Mouse (Mus musculus): ENCODE results near the gene Ube2q2.
"Not testable (repeated sequence)": the region's sequence is repeated elsewhere in the genome, so short reads cannot be mapped to it uniquely, and the experiment has no call there.

Gene Ube2q2

GRCm38 (mm10) chr9:55148854-55149498 lies at the start of gene Ube2q2:
TSS of gene Ube2q2 (plus strand) at chr9:55148854.
- DNase-seq (ENCODE audit: low spot score), result peak; percentile 84

GRCm38 (mm10) chr9:55101117-55101516 lies 47.5 kb upstream of the Ube2q2 start:
- DNase-seq (ENCODE audit: low spot score), result no peak

- no peak for DNase-seq (ENCODE audit: low spot score)
Observed at GRCm38 (mm10) chr9:55102186-55102835, 46.3 kb upstream of the Ube2q2 start.

- DNase-seq (ENCODE audit: low spot score), result no peak
Observed at GRCm38 (mm10) chr9:55102931-55103630, 45.6 kb upstream of the Ube2q2 start.

GRCm38 (mm10) chr9:55110059-55110834 lies 38.4 kb upstream of the Ube2q2 start:
- DNase-seq (ENCODE audit: low spot score), result peak; percentile 88

GRCm38 (mm10) chr9:55110835-55111217 lies 37.8 kb upstream of the Ube2q2 start:
- DNase-seq (ENCODE audit: low spot score), result not testable (repeated sequence)

GRCm38 (mm10) chr9:55114752-55115151 lies 33.9 kb upstream of the Ube2q2 start:
- DNase-seq (ENCODE audit: low spot score), result no peak

- no peak for DNase-seq (ENCODE audit: low spot score)
Observed at GRCm38 (mm10) chr9:55117293-55118055, 31.2 kb upstream of the Ube2q2 start.

GRCm38 (mm10) chr9:55122586-55122985 lies 26.1 kb upstream of the Ube2q2 start:
- no peak for DNase-seq (ENCODE audit: low spot score)

- no peak for DNase-seq (ENCODE audit: low spot score)
Observed at GRCm38 (mm10) chr9:55125735-55126134, 22.9 kb upstream of the Ube2q2 start.

- DNase-seq (ENCODE audit: low spot score), result no peak
Observed at GRCm38 (mm10) chr9:55126295-55126694, 22.4 kb upstream of the Ube2q2 start.

- no peak for DNase-seq (ENCODE audit: low spot score)
Observed at GRCm38 (mm10) chr9:55131851-55132250, 16.8 kb upstream of the Ube2q2 start.

GRCm38 (mm10) chr9:55136576-55136975 lies 12.1 kb upstream of the Ube2q2 start:
- DNase-seq (ENCODE audit: low spot score), result no peak

GRCm38 (mm10) chr9:55137112-55137511 lies 11.5 kb upstream of the Ube2q2 start:
- DNase-seq (ENCODE audit: low spot score), result no peak

GRCm38 (mm10) chr9:55139958-55140357 lies 8.7 kb upstream of the Ube2q2 start:
- DNase-seq (ENCODE audit: low spot score), result no peak

- peak; percentile 69 for DNase-seq (ENCODE audit: low spot score)
Observed at GRCm38 (mm10) chr9:55149499-55150278, 1.0 kb downstream of the Ube2q2 start.

- no peak for DNase-seq (ENCODE audit: low spot score)
Observed at GRCm38 (mm10) chr9:55150279-55150726, 1.6 kb downstream of the Ube2q2 start.

- peak; percentile 69 for DNase-seq (ENCODE audit: low spot score)
Observed at GRCm38 (mm10) chr9:55151096-55151495, 2.4 kb downstream of the Ube2q2 start.

- no peak for DNase-seq (ENCODE audit: low spot score)
Observed at GRCm38 (mm10) chr9:55152935-55153334, 4.3 kb downstream of the Ube2q2 start.

- DNase-seq (ENCODE audit: low spot score), result no peak
Observed at GRCm38 (mm10) chr9:55170655-55171412, 22.2 kb downstream of the Ube2q2 start.

Measured in testis, postnatal 10 days (tissue).